Mouse (Mus musculus): Measurements from ENCODE around the gene Icam2. TPM values are rescaled to one million over a fixed set of nuclear protein-coding genes. Genes with fewer than 3 reads are reported as not detected.

Icam2 gene
- polyA plus RNA-seq, 1 experiment from 2014 or later = 16.1 TPM

DNA sequence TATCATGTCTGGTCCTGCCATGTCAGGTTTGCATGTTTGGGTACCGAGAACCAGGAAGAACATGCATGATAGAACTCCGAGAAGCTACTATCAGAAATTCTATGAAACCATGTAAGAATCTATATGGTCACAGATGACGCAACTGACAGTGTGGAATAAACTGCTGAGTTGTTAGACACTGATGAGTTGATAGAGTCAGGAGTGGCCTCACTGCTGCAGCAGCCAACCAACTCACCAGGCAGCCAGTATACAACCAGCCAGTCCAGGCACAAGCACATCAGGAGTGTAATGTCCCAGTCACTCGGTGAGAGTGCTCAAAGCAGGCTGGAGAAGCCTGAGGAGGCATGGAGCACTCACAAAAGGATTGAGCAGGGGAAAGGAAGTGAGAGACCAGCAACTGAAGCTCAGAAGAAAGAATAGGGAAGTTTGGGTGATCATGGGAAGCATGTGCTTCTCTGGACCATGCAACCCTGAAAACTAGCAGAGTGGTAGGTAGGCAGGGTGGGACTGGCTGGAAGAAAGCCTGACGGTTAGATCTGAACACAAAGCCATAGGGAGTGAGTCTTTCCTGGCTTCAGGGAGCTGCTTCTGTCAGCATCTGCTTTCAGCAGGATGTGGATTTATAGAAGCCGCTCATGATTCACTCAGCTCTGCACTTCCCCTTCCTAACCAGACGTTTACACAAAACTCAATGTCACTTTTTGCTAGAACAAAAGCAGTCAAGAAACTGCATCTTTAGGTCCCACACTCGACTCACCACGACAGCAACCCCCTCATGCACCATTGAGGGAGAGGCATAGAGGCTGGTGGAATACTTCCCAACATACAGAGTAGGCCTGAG is 31.6 kb upstream of the Icam2 start:
- ATAC-seq (ENCODE audit: insufficient read depth, low FRiP score, low TSS enrichment) (no peak), DNase-seq (ENCODE audit: low spot score) (no peak)
- H3K36me3 ChIP-seq (ENCODE audit: control insufficient read depth, insufficient read depth, low read length) = no peaks in the 10 kb centered on the region
- no peaks in the 10 kb centered on the region for H3K9me3 ChIP-seq (ENCODE audit: control insufficient read depth, low read length)
- no peak overlapping the region for H3K4me2 ChIP-seq (ENCODE audit: low read depth)
- H3K4me1 ChIP-seq (ENCODE audit: control insufficient read depth, insufficient read depth, low read length) = no peaks in the 10 kb centered on the region
- 78% methylated on average over 9 of the region's 9 CpGs for WGBS
- H3K9ac ChIP-seq (ENCODE audit: low read length) = no peak overlapping the region
- H3K4me3 ChIP-seq (ENCODE audit: low read depth, low read length) = no peak overlapping the region
- no peaks in the 10 kb centered on the region for H3K27me3 ChIP-seq (ENCODE audit: control insufficient read depth, insufficient read depth, low read length)
- no peak overlapping the region for H3K27ac ChIP-seq (ENCODE audit: low read depth, low read length)

DNA sequence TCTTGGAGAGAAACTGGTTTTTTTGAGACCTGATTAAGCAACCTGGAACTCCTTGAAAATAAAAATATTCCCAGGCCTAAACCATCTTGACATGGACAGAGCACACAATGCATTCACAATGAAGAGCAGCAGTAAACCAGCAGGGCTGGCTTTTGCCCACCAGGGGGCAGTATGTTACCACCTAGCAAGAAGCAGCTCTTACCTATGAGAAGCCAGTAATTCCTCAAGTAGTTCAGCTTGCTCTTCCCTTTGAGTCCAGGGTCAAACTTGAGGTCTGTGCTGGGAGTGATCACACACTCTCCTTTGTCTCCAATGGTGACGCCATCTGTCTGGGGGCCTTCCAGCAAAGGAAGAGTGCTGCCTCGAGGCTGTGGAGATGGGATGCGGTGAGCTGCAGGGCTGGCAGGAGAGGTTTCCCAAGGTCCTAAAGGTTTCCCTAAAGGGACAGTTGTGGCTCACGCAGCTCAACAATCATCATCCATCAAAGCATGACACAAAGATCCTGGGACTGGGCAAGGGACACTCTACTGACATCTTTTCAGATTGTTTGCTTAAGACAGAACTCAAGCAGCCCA is 30.8 kb upstream of the Icam2 start:
- no peaks in the 10 kb centered on the region for H3K27me3 ChIP-seq (ENCODE audit: control insufficient read depth, insufficient read depth, low read length)
- H3K4me3 ChIP-seq (ENCODE audit: low read depth, low read length) = no peak overlapping the region
- no peaks in the 10 kb centered on the region for H3K4me1 ChIP-seq (ENCODE audit: control insufficient read depth, insufficient read depth, low read length)
- peak; percentile 88 for DNase-seq (ENCODE audit: low spot score)
- no peak for ATAC-seq (ENCODE audit: insufficient read depth, low FRiP score, low TSS enrichment)
- H3K36me3 ChIP-seq (ENCODE audit: control insufficient read depth, insufficient read depth, low read length) = no peaks in the 10 kb centered on the region
- H3K9ac ChIP-seq (ENCODE audit: low read length) = no peak overlapping the region
- no peaks in the 10 kb centered on the region for H3K9me3 ChIP-seq (ENCODE audit: control insufficient read depth, low read length)
- no peak overlapping the region for H3K4me2 ChIP-seq (ENCODE audit: low read depth)
- no peak overlapping the region for H3K27ac ChIP-seq (ENCODE audit: low read depth, low read length)
- 36% methylated on average over 4 of the region's 4 CpGs for WGBS

DNA sequence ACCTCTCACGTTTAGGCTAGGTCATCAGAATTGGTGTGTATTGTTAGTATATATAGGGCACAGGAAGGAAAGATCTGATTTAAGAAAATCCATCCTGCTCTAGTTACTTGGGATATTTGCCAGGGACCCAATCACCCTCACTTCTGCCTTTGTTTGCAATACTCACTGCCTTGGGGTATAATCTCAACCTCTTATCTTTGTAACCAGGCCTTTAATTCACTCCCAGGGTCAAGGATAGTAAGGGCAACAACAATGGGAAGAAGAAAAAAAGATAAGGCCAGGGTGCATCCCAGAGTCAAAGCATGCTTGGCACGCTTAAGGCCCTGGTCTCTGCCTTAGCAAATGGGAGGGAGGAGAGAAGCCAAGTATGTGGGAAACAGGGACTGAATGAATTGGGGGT is 30.0 kb upstream of the Icam2 start:
- WGBS = 89% methylated on average over 2 of the region's 2 CpGs
- no peak for DNase-seq (ENCODE audit: low spot score)
- H3K27me3 ChIP-seq (ENCODE audit: control insufficient read depth, insufficient read depth, low read length) = no peaks in the 10 kb centered on the region
- H3K4me1 ChIP-seq (ENCODE audit: control insufficient read depth, insufficient read depth, low read length) = no peaks in the 10 kb centered on the region
- no peak overlapping the region for H3K9ac ChIP-seq (ENCODE audit: low read length)
- no peak for ATAC-seq (ENCODE audit: insufficient read depth, low FRiP score, low TSS enrichment)
- H3K4me2 ChIP-seq (ENCODE audit: low read depth) = no peak overlapping the region
- no peak overlapping the region for H3K27ac ChIP-seq (ENCODE audit: low read depth, low read length)
- H3K36me3 ChIP-seq (ENCODE audit: control insufficient read depth, insufficient read depth, low read length) = no peaks in the 10 kb centered on the region
- H3K9me3 ChIP-seq (ENCODE audit: control insufficient read depth, low read length) = no peaks in the 10 kb centered on the region
- H3K4me3 ChIP-seq (ENCODE audit: low read depth, low read length) = no peak overlapping the region

DNA sequence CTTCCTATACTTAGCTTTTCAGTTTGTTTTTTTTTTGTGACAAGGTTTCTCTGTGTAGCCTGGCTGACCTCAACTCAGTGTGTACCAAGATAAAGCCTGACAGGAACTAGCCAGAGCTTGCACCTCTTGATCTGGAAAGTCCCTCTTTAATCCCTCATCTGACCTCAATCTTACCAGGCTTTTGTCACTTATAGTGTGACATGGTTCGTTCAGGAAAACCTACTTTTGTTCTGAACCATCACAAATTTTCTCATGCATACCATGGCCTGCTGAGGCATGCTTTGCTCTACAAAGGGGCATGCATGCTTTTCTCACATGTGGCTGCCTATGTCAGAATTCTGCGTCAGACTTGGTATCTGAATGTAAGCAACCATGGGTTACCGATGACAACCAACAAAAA is 28.5 kb upstream of the Icam2 start:
- Histone ChIP-seq H3K4me1 (ENCODE audit: control insufficient read depth, insufficient read depth, low read length) (no peaks in the 10 kb centered on the region), H3K36me3 (ENCODE audit: control insufficient read depth, insufficient read depth, low read length) (no peaks in the 10 kb centered on the region), H3K9me3 (ENCODE audit: control insufficient read depth, low read length) (no peaks in the 10 kb centered on the region), H3K27me3 (ENCODE audit: control insufficient read depth, insufficient read depth, low read length) (no peaks in the 10 kb centered on the region), H3K4me3 (ENCODE audit: low read depth, low read length) (no peak overlapping the region), H3K4me2 (ENCODE audit: low read depth) (no peak overlapping the region), H3K9ac (ENCODE audit: low read length) (no peak overlapping the region), H3K27ac (ENCODE audit: low read depth, low read length) (no peak overlapping the region)
- 85% methylated on average over 3 of the region's 3 CpGs for WGBS
- ATAC-seq (ENCODE audit: insufficient read depth, low FRiP score, low TSS enrichment) (no peak), DNase-seq (ENCODE audit: low spot score) (no peak)

DNA sequence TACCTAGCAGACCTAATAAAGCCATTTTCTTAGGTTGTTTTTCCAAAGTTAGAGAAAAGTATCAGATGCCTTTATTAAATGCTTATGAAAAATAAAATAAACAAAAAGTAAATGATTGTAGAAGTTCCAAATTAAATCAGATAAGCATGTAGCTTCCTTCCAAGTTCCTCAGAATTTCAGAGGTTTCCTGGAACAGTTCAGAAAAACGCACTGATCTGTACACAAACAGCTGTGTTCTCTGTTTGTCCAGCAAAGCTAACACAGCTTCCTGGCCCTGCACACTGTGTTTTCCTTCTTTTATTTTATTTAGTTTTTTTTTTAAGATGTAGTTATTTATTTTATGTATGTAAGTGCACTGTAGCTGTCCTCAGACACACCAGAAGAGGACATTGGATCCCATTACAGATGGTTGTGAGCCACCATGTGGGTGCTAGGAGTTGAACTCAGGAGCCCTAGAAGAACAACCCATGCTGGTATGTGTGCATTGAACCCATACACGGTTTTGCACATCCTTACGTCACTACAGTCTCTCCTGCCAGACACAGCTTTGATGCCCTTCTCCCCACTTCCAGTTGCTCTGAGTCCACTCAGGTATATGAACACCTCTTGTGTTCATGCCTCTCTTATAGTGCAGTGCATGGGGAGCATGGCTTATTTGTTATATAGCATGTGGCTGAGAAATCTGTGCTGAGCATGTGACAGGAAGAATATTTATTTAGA is 24.9 kb upstream of the Icam2 start:
- Histone ChIP-seq H3K4me2 (ENCODE audit: low read depth) (no peak overlapping the region), H3K27ac (ENCODE audit: low read depth, low read length) (no peak overlapping the region), H3K4me1 (ENCODE audit: control insufficient read depth, insufficient read depth, low read length) (no peaks in the 10 kb centered on the region), H3K9me3 (ENCODE audit: control insufficient read depth, low read length) (no peaks in the 10 kb centered on the region), H3K36me3 (ENCODE audit: control insufficient read depth, insufficient read depth, low read length) (no peaks in the 10 kb centered on the region), H3K9ac (ENCODE audit: low read length) (no peak overlapping the region), H3K4me3 (ENCODE audit: low read depth, low read length) (no peak overlapping the region), H3K27me3 (ENCODE audit: control insufficient read depth, insufficient read depth, low read length) (no peaks in the 10 kb centered on the region)
- ATAC-seq (ENCODE audit: insufficient read depth, low FRiP score, low TSS enrichment) = no peak
- no peak for DNase-seq (ENCODE audit: low spot score)
- WGBS = 89% methylated on average over 3 of the region's 3 CpGs

DNA sequence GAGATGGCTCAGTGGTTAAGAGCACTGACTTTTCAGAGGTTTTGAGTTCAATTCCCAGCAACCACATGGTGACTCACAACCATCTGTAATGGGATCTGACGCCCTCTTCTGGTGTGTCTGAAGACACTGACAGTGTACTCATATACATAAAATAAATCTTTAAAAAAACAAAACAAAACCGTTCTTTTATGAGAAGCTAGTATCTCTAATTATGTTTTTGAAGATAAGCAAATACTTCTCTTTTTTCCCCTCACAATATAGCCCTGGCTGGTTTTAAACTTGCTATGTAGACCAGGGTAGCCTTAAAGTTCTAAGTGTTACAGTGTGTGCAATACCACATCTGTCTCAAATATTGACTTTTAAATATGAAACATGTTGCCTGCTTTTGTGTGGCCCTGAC is 23.3 kb upstream of the Icam2 start:
- WGBS = 92% methylated on average over 2 of the region's 2 CpGs
- no peak for ATAC-seq (ENCODE audit: insufficient read depth, low FRiP score, low TSS enrichment)
- Histone ChIP-seq H3K36me3 (ENCODE audit: control insufficient read depth, insufficient read depth, low read length) (no peaks in the 10 kb centered on the region; the same call in 1 of the 2 replicates), H3K9ac (ENCODE audit: low read length) (no peak overlapping the region), H3K4me1 (ENCODE audit: control insufficient read depth, insufficient read depth, low read length) (no peaks in the 10 kb centered on the region), H3K9me3 (ENCODE audit: control insufficient read depth, low read length) (no peaks in the 10 kb centered on the region), H3K4me3 (ENCODE audit: low read depth, low read length) (no peak overlapping the region), H3K4me2 (ENCODE audit: low read depth) (no peak overlapping the region), H3K27ac (ENCODE audit: low read depth, low read length) (no peak overlapping the region), H3K27me3 (ENCODE audit: control insufficient read depth, insufficient read depth, low read length) (no peaks in the 10 kb centered on the region)
- DNase-seq (ENCODE audit: low spot score) = no peak

DNA sequence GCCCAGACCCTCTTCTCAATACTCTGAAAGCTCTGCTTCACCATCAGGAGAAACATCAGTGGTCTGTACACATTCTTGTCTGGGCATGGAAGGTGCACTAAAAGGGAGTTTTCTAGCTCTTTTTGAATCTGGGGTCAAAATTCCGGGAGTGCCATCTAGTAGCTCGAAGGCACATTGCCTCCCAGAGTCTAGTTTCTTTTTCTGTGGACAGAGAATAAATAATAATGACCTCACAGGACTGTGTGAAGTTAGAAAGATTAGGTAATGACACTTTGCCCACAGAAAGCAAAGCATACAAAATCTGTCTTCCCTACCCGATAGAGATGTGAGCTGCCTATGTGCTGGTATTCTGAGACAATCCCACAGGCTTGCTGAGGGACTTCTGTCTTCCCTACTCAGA is 22.6 kb upstream of the Icam2 start:
- WGBS = 92% methylated on average over 3 of the region's 3 CpGs
- Histone ChIP-seq H3K4me3 (ENCODE audit: low read depth, low read length) (no peak overlapping the region), H3K27ac (ENCODE audit: low read depth, low read length) (no peak overlapping the region), H3K27me3 (ENCODE audit: control insufficient read depth, insufficient read depth, low read length) (no peaks in the 10 kb centered on the region), H3K9me3 (ENCODE audit: control insufficient read depth, low read length) (no peaks in the 10 kb centered on the region), H3K4me2 (ENCODE audit: low read depth) (no peak overlapping the region), H3K9ac (ENCODE audit: low read length) (no peak overlapping the region), H3K4me1 (ENCODE audit: control insufficient read depth, insufficient read depth, low read length) (no peaks in the 10 kb centered on the region), H3K36me3 (ENCODE audit: control insufficient read depth, insufficient read depth, low read length) (no peaks in the 10 kb centered on the region; the same call in 1 of the 2 replicates)
- DNase-seq (ENCODE audit: low spot score) (no peak), ATAC-seq (ENCODE audit: insufficient read depth, low FRiP score, low TSS enrichment) (no peak)

DNA sequence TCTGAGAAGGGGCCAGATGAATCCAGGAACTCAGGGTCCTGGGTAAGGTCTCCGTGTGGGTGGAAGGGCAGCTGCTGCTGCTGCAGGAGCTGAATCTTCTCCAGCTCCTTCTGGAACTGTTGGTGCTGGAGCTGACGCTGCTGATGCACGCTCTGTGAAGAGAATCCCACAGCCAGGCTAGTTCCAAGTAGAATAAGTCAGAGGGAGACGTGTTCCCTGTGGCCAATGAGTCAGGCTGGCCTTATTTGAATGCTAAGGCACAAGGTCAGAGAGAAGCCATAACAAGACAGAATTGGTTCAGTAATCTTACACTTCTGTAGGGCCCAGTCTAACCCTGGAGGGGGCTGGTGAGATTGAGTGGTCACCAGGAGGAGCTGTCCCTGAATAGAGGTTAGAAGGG is 22.1 kb upstream of the Icam2 start:
- no peaks in the 10 kb centered on the region for H3K27me3 ChIP-seq (ENCODE audit: control insufficient read depth, insufficient read depth, low read length)
- no peak for DNase-seq (ENCODE audit: low spot score)
- no peak overlapping the region for H3K27ac ChIP-seq (ENCODE audit: low read depth, low read length)
- H3K4me2 ChIP-seq (ENCODE audit: low read depth) = no peak overlapping the region
- H3K36me3 ChIP-seq (ENCODE audit: control insufficient read depth, insufficient read depth, low read length) = no peaks in the 10 kb centered on the region; the same call in 1 of the 2 replicates
- H3K4me3 ChIP-seq (ENCODE audit: low read depth, low read length) = no peak overlapping the region
- ATAC-seq (ENCODE audit: insufficient read depth, low FRiP score, low TSS enrichment) = no peak
- no peaks in the 10 kb centered on the region for H3K4me1 ChIP-seq (ENCODE audit: control insufficient read depth, insufficient read depth, low read length)
- H3K9me3 ChIP-seq (ENCODE audit: control insufficient read depth, low read length) = no peaks in the 10 kb centered on the region
- WGBS = 75% methylated on average over 4 of the region's 4 CpGs
- H3K9ac ChIP-seq (ENCODE audit: low read length) = no peak overlapping the region

Data from neural tube, embryonic 11.5 days (tissue).